Mouse (Mus musculus): Measurements from ENCODE around the gene Defb48. TPM values are rescaled to one million over a fixed set of nuclear protein-coding genes. Genes with fewer than 3 reads are reported as not detected.
A peak's percentile ranks its signal among the peaks of the same experiment; 100 is the strongest.

The Defb48 gene
- polyA plus RNA-seq, 1 experiment: not detected

DNA sequence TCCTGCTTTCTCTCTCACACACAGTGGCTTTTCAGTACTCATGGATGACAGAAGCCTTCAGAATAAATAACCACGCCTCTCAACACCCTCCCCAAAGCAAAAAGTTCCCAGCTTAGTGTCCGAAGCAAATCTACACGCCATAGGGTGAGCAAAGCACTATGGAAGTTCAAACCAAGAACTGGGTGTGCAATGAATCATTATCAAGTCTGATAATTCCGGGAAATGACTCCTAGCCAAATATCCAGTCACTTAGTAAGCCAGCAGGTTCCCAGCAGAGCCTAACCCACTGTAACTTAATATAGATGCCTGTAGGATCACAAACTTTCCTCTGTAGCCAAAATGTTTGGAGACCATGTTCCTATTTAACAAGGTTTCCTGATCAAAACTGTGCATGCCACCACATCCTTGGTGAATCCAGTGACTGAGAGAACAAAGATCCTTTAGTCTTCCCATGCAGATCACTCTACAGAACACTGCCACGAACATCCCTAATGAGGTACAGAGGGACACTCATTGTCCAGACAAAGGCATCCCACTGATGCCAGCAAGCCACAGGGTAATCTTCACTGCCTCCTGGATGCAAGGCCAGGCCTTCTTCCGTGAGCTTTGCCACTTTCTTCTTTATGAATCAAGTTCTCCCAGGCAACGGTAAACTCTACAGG lies 7.7 kb upstream of the Defb48 start:
- no peaks in the 10 kb centered on the region for H3K27me3 ChIP-seq (ENCODE audit: control insufficient read depth, insufficient read depth, low read length)
- no peak overlapping the region for H3K4me3 ChIP-seq (replicated peaks; ENCODE audit: insufficient read depth, low read depth, low read length)
- H3K27ac ChIP-seq (ENCODE audit: insufficient read depth, low read length): no peak overlapping the region
- no peaks in the 10 kb centered on the region for H3K4me1 ChIP-seq (ENCODE audit: control insufficient read depth, insufficient read depth, low read length)
- TF ChIP-seq CTCF (IDR thresholded peaks at IDR 0.05; ENCODE audit: borderline replicate concordance, insufficient read depth, low read depth, low read length) (no peak), POLR2A (IDR thresholded peaks at IDR 0.05; ENCODE audit: borderline replicate concordance, insufficient read depth, low read length) (no peak)
- WGBS: 67% methylated on average over 7 of the region's 7 CpGs
- DNase-seq: no peak

DNA sequence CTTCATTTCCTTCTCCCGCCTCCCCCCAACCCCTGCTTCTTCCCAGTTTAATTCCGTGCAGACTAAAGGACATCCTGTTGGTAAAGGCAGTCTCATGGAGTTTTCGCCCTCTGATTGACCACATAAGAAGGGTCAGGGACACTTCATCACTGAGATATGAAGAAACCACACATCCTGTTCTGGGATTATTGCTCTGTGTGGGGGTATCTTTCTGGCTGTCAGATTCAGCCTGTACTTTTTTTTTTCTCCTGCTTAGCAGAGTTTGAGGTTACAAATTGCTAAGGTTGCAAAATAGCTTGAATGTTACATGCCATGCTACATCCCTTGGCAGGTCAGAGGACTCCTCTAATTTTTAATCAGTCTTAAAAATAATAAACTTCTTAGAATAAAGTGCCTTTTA lies 7.0 kb upstream of the Defb48 start:
- no peak overlapping the region for H3K27ac ChIP-seq (ENCODE audit: insufficient read depth, low read length)

DNA sequence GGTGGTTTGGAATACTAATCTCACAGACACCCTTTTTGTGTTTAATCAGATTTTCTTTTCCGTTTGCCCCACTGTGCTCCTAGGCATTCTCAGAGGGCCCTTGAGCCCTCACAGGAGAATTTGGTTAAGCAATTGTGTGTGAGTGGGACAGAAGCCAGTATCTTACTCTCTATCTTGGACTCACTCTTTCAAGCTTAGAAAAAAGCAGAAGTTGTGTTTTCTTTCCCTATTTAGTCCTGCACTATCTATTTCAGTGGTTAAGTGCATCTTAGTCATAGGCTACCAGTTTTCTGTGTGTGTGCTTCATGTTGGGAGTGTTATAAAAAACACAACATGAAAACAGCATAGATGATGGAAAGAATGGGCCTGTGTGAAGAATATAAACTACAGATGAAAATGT lies 4.5 kb downstream of the Defb48 start:
- TF ChIP-seq POLR2A (IDR thresholded peaks at IDR 0.05; ENCODE audit: borderline replicate concordance, insufficient read depth, low read length) (no peak), CTCF (IDR thresholded peaks at IDR 0.05; ENCODE audit: borderline replicate concordance, insufficient read depth, low read depth, low read length) (no peak)
- Histone ChIP-seq H3K4me1 (ENCODE audit: control insufficient read depth, insufficient read depth, low read length) (no peaks in the 10 kb centered on the region), H3K27ac (ENCODE audit: insufficient read depth, low read length) (no peak overlapping the region), H3K4me3 (replicated peaks; ENCODE audit: insufficient read depth, low read depth, low read length) (no peak overlapping the region), H3K27me3 (ENCODE audit: control insufficient read depth, insufficient read depth, low read length) (no peaks in the 10 kb centered on the region)
- 76% methylated on average over 1 of the region's 1 CpGs for WGBS
- no peak for DNase-seq

More for the DNA sequence above, 7.0 kb upstream of the Defb48 start:
- Histone ChIP-seq H3K27me3 (ENCODE audit: control insufficient read depth, insufficient read depth, low read length) (no peaks in the 10 kb centered on the region), H3K4me1 (ENCODE audit: control insufficient read depth, insufficient read depth, low read length) (no peaks in the 10 kb centered on the region), H3K4me3 (replicated peaks; ENCODE audit: insufficient read depth, low read depth, low read length) (no peak overlapping the region)
- 89% methylated on average over 3 of the region's 3 CpGs for WGBS
- no peak for DNase-seq
- no peak for TF ChIP-seq POLR2A (IDR thresholded peaks at IDR 0.05; ENCODE audit: borderline replicate concordance, insufficient read depth, low read length)
- TF ChIP-seq CTCF (IDR thresholded peaks at IDR 0.05; ENCODE audit: borderline replicate concordance, insufficient read depth, low read depth, low read length): no peak

DNA sequence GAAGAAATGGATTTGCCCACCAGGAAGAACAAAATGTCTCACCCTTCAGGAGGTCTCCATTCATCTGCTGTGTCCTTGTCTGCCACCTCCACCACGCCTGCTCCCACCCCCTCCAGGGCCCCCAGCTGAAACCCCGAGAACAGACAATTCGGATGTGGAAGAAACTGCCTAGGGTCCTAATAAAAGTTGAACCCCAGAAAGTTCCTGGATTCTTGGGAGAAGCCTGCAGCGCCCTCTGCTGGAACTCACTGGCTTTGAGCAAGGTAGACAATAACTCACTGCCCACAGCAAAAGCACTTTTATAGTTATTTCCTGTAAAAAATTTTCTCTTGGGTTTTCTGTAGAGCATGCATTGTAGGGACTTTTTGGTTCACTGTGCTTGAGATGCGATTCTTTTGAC lies 9.3 kb downstream of the Defb48 start:
- Histone ChIP-seq H3K4me3 (replicated peaks; ENCODE audit: insufficient read depth, low read depth, low read length) (no peak overlapping the region), H3K27me3 (ENCODE audit: control insufficient read depth, insufficient read depth, low read length) (no peaks in the 10 kb centered on the region), H3K27ac (ENCODE audit: insufficient read depth, low read length) (no peak overlapping the region), H3K4me1 (ENCODE audit: control insufficient read depth, insufficient read depth, low read length) (no peaks in the 10 kb centered on the region)
- TF ChIP-seq CTCF (IDR thresholded peaks at IDR 0.05; ENCODE audit: borderline replicate concordance, insufficient read depth, low read depth, low read length) (peak; percentile 49; the same call in 1 of the 2 replicates), POLR2A (IDR thresholded peaks at IDR 0.05; ENCODE audit: borderline replicate concordance, insufficient read depth, low read length) (no peak)
- WGBS: 10% methylated on average over 5 of the region's 5 CpGs
- DNase-seq: peak; percentile 31 to 61

DNA sequence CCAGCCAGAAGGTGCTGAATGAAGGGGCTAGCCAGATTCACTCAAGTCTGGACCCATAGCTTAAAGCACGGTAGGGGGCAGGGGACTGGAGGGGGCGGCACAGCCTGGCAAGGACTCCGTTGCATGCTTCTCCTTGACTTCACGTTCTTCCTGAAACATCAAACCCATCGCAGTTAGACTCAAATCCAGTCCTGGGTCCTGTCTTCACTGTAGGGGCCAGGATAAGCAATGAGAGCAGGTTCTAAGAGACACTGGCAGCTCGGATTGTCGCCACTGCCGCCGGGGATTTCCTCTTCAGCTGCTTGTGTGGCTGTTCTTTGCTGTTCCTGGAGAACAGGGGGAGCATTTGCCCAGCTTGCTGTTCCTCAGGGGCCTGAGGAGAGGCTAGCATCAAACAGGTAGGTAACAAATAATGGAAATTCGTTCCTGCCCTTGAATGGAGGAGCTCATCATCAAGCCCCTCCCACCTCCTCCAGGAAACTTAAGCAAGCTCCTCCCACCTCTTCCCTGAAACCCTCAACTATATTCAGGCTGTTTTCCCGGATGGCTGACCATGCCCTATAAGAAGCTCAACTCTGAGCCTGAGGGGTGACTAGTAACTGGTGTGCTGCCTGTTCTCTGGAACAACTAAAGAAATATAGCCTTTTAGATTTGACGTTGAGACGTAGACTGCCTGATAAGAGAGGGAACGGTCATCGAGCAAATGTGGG lies 18.3 kb downstream of the Defb48 start:
- no peak overlapping the region for H3K27ac ChIP-seq (ENCODE audit: insufficient read depth, low read length)

DNA sequence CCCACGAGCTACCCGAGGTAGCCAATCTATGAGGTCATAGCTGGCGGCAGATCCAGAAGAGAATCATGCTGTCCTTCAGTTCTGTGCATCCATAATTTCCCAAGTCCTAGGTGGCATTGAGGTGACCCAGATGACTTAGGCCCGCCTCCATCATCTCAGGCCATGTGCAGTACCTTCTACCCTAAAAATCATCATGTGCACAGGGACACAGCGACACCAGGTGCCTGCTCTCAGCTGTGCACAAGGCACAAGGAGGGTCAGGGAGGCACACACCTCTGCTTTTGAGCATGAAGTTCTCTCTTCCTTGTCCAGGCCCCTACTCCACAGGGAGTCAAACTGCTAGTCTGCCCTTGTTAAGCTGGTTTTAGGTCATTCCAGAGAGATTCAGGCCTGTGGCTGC lies 19.0 kb downstream of the Defb48 start:
- TF ChIP-seq CTCF (IDR thresholded peaks at IDR 0.05; ENCODE audit: borderline replicate concordance, insufficient read depth, low read depth, low read length): peak; percentile 73
- no peak for TF ChIP-seq POLR2A (IDR thresholded peaks at IDR 0.05; ENCODE audit: borderline replicate concordance, insufficient read depth, low read length)
- H3K4me1 ChIP-seq (ENCODE audit: control insufficient read depth, insufficient read depth, low read length): peaks cover 10% of the 10 kb centered on the region
- H3K27me3 ChIP-seq (ENCODE audit: control insufficient read depth, insufficient read depth, low read length): no peaks in the 10 kb centered on the region
- peak; percentile 14 to 23 for DNase-seq
- no peak overlapping the region for H3K4me3 ChIP-seq (replicated peaks; ENCODE audit: insufficient read depth, low read depth, low read length)
- WGBS: 49% methylated on average over 5 of the region's 5 CpGs
- H3K27ac ChIP-seq (ENCODE audit: insufficient read depth, low read length): no peak overlapping the region

More for the DNA sequence above, 18.3 kb downstream of the Defb48 start:
- peaks cover 10% of the 10 kb centered on the region for H3K4me1 ChIP-seq (ENCODE audit: control insufficient read depth, insufficient read depth, low read length)
- DNase-seq: no peak
- TF ChIP-seq POLR2A (IDR thresholded peaks at IDR 0.05; ENCODE audit: borderline replicate concordance, insufficient read depth, low read length) (no peak), CTCF (IDR thresholded peaks at IDR 0.05; ENCODE audit: borderline replicate concordance, insufficient read depth, low read depth, low read length) (no peak)
- no peak overlapping the region for H3K4me3 ChIP-seq (replicated peaks; ENCODE audit: insufficient read depth, low read depth, low read length)
- no peaks in the 10 kb centered on the region for H3K27me3 ChIP-seq (ENCODE audit: control insufficient read depth, insufficient read depth, low read length)
- WGBS: 30% methylated on average over 15 of the region's 15 CpGs

DNA sequence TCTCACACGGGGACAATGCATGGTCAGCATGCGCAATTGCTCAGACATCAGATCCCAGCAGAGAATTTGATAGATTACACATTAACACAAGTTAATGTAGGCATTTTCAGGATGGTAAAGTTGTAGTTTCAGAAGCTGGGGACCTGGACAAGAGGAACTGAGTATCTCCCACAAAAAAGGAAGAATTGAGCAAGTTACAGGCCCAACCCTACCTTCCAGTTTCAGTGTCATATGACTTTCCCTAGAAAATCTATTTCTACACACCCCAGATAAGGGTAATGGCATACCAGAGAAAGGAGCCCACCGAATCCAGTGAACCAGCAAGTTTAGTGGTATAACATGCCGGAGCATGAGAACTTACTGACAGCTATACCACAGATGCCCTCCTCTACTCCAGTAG lies 20.7 kb downstream of the Defb48 start:
- TF ChIP-seq CTCF (IDR thresholded peaks at IDR 0.05; ENCODE audit: borderline replicate concordance, insufficient read depth, low read depth, low read length): no peak
- no peak for TF ChIP-seq POLR2A (IDR thresholded peaks at IDR 0.05; ENCODE audit: borderline replicate concordance, insufficient read depth, low read length)
- H3K4me3 ChIP-seq (replicated peaks; ENCODE audit: insufficient read depth, low read depth, low read length): no peak overlapping the region
- no peak overlapping the region for H3K27ac ChIP-seq (ENCODE audit: insufficient read depth, low read length)
- 83% methylated on average over 4 of the region's 4 CpGs for WGBS
- no peaks in the 10 kb centered on the region for H3K27me3 ChIP-seq (ENCODE audit: control insufficient read depth, insufficient read depth, low read length)
- peaks cover 10% of the 10 kb centered on the region for H3K4me1 ChIP-seq (ENCODE audit: control insufficient read depth, insufficient read depth, low read length)
- no peak for DNase-seq

DNA sequence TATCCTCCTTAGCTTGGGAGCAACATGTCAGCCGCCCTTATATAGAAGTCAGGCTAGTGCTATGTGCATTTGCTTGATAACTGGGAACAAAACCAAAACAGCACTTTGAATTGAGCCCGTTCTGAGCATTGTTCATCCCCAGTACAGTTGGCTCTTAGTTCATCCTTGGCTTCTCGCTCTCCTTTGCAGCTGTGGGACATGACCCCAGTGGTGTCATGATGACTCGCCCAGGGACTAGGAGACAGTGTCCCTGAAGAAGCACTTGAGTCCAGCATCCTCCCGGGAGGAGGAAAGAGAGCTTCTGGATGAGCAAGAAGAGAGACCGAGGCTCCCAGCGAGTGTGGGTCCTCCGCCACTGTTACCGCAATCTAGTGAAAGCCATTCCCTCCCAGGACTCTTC lies 28.2 kb downstream of the Defb48 start:
- Histone ChIP-seq H3K4me3 (replicated peaks; ENCODE audit: insufficient read depth, low read depth, low read length) (no peak overlapping the region), H3K27me3 (ENCODE audit: control insufficient read depth, insufficient read depth, low read length) (no peaks in the 10 kb centered on the region), H3K27ac (ENCODE audit: insufficient read depth, low read length) (no peak overlapping the region), H3K4me1 (ENCODE audit: control insufficient read depth, insufficient read depth, low read length) (no peaks in the 10 kb centered on the region)
- 82% methylated on average over 9 of the region's 9 CpGs for WGBS
- DNase-seq: no peak
- no peak for TF ChIP-seq CTCF (IDR thresholded peaks at IDR 0.05; ENCODE audit: borderline replicate concordance, insufficient read depth, low read depth, low read length)
- TF ChIP-seq POLR2A (IDR thresholded peaks at IDR 0.05; ENCODE audit: borderline replicate concordance, insufficient read depth, low read length): no peak

Data from cerebellum, adult 2 months (tissue).